Comparison of ENCODE assay signal across 29 mouse cellular contexts in the genomic region with DNA sequence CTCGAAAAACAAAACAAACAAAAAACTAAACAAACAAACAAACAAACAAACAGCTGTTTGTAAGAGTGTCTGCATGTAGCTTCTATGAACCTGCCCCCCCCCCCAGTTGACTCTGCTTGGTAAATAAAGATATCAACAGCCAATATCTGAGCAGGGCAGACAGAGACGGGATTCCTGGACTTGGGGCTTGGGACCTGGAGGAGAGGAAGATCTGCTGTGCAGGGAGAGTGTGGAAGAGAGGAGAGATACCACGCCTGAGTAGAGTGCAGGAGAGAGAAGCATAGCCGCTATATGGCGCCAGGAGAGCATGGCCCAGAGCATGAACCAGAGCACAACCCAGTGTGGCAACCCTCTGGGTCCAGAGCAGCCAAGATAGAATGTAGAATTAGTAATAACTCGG.
"Had no signal": no experiment of that assay in that cellular context is flagged by ENCODE, and none has a peak within 500 bp of the region (broad histone marks: within the 10 kb centered on the region; RNA-seq: fewer than 3 reads in every experiment).

No protein-coding gene starts in this region.

- H3K27ac ChIP-seq: left cerebral cortex, adult 2 months; limb, embryonic 10.5 days; limb, embryonic 12.5 days; limb, embryonic 13.5 days; limb, embryonic 15.5 days; liver, embryonic 12.5 days; liver, embryonic 13.5 days; liver, embryonic 14.5 days; liver, embryonic 15.5 days; lung, embryonic 15.5 days; macrophage; midbrain, embryonic 15.5 days; neural tube, embryonic 12.5 days had no signal

- H3K36me3 ChIP-seq: limb, embryonic 10.5 days; limb, embryonic 12.5 days; limb, embryonic 13.5 days; limb, embryonic 15.5 days; liver, embryonic 12.5 days; liver, embryonic 13.5 days; liver, embryonic 15.5 days; lung, embryonic 15.5 days; midbrain, embryonic 15.5 days; neural tube, embryonic 12.5 days had no signal

- ATAC-seq: liver, embryonic 12.5 days; liver, postnatal 0 days; lung, postnatal 0 days; midbrain, embryonic 15.5 days had no signal

- H3K4me2 ChIP-seq: limb, embryonic 12.5 days; limb, embryonic 13.5 days; limb, embryonic 15.5 days; liver, embryonic 11.5 days; liver, embryonic 12.5 days; liver, embryonic 13.5 days; liver, embryonic 15.5 days; lung, embryonic 14.5 days; lung, embryonic 15.5 days; midbrain, embryonic 15.5 days; neural tube, embryonic 12.5 days had no signal

- H3K4me1 ChIP-seq: limb, embryonic 10.5 days; limb, embryonic 12.5 days; limb, embryonic 13.5 days; limb, embryonic 15.5 days; liver, embryonic 12.5 days; liver, embryonic 13.5 days; liver, embryonic 15.5 days; lung, embryonic 15.5 days; megakaryocyte, embryonic 14.5 days; midbrain, embryonic 15.5 days; neural tube, embryonic 12.5 days had no signal

- H3K27me3 ChIP-seq: limb, embryonic 12.5 days; limb, embryonic 13.5 days; limb, embryonic 15.5 days; liver, embryonic 12.5 days; liver, embryonic 13.5 days; liver, embryonic 15.5 days; lung, embryonic 15.5 days; megakaryocyte, embryonic 14.5 days; midbrain, embryonic 15.5 days; neural tube, embryonic 12.5 days had no signal

- DNase-seq: layer of hippocampus, postnatal 36 days; left cerebral cortex, postnatal 4 days; liver; liver, embryonic 13.5 days; liver, postnatal 0 days; lung, adult 18-20 months; lung, adult 2 months; lung, embryonic 14.5 days; lung, postnatal 10 days; lung, postnatal 14 days; lung, postnatal 36 days; lung, postnatal 4 days; midbrain, embryonic 14.5 days had no signal

- H3K9ac ChIP-seq: limb, embryonic 12.5 days; limb, embryonic 13.5 days; limb, embryonic 15.5 days; liver, embryonic 12.5 days; liver, embryonic 13.5 days; liver, embryonic 14.5 days; liver, embryonic 15.5 days; liver, postnatal 0 days; lung, embryonic 14.5 days; lung, embryonic 15.5 days; midbrain, embryonic 15.5 days; neural tube, embryonic 12.5 days had no signal

- H3K4me3 ChIP-seq: left cerebral cortex, adult 2 months; limb, embryonic 10.5 days; limb, embryonic 12.5 days; limb, embryonic 13.5 days; limb, embryonic 15.5 days; liver, embryonic 12.5 days; liver, embryonic 13.5 days; liver, embryonic 15.5 days; lung, embryonic 15.5 days; megakaryocyte, embryonic 14.5 days; midbrain, embryonic 15.5 days; myocyte; neural tube, embryonic 12.5 days had no signal

- H3K9me3 ChIP-seq: limb, embryonic 10.5 days; limb, embryonic 12.5 days; limb, embryonic 13.5 days; limb, embryonic 15.5 days; liver, embryonic 12.5 days; liver, embryonic 13.5 days; liver, embryonic 15.5 days; lung, embryonic 15.5 days; midbrain, embryonic 15.5 days; neural tube, embryonic 12.5 days had no signal
